In the genomic region with DNA sequence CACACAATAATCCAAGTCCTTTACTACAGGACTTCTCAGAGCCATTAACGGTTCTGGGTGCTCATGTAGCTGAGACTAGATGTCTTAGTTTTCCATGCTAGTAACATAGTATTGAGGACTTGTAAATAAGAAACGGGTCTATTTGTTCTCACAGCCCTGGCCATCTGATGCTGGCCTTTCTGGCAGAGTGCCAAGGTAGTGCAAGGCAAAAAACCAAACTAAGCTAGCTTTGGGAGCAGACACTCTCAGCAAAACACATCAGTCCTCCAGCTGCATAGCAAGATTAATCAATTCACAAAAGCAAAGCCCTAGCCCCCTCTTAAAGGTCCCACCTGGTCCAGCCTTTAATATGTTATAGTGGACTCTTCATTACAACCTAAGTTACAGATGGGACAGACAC, we compare ENCODE assay signal across 10 mouse cellular contexts.
A peak's percentile ranks its signal among the peaks of the same experiment; 100 is the strongest.
DNase-seq lines count a peak whose midpoint lies in the region; ATAC-seq and TF ChIP-seq lines count a peak whose summit lies in the region.
"Had no signal": no experiment of that assay in that cellular context is flagged by ENCODE, and none has a peak within 500 bp of the region (broad histone marks: within the 10 kb centered on the region; RNA-seq: fewer than 3 reads in every experiment).

No protein-coding gene starts in this region.

- H3K4me2 ChIP-seq in hindbrain, embryonic 14.5 days (replicated peaks), result no peak overlapping the region

- no peaks in the 10 kb centered on the region for H3K36me3 ChIP-seq in hindbrain, embryonic 14.5 days (replicated peaks; ENCODE audit: control insufficient read depth, insufficient read depth)

- TF ChIP-seq POLR2A in brain, embryonic 14.5 days (IDR thresholded peaks at IDR 0.05; ENCODE audit: borderline replicate concordance, extremely low read depth, insufficient read depth, insufficient read length, poor library complexity, severe bottlenecking), result no peak
- no peak for TF ChIP-seq POLR2A in olfactory bulb, adult 2 months (IDR thresholded peaks at IDR 0.05; ENCODE audit: insufficient read depth, low read depth, low read length)

- no peak overlapping the region for H3K4me3 ChIP-seq in hindbrain, embryonic 14.5 days (replicated peaks; ENCODE audit: low read length)
- no peak overlapping the region for H3K4me3 ChIP-seq in olfactory bulb, adult 2 months (ENCODE audit: insufficient read depth, low read depth, low read length)

- H3K27me3 ChIP-seq in hindbrain, embryonic 14.5 days (ENCODE audit: control insufficient read depth, insufficient read depth, low read length), result no peaks in the 10 kb centered on the region

- peaks cover 12% of the 10 kb centered on the region for H3K4me1 ChIP-seq in hindbrain, embryonic 14.5 days (replicated peaks; ENCODE audit: control insufficient read depth, insufficient read depth, low read length)
- H3K4me1 ChIP-seq in olfactory bulb, adult 2 months (ENCODE audit: control insufficient read depth, insufficient read depth, low read length), result peaks cover 37% of the 10 kb centered on the region

- peak overlapping the region; percentile 30 for H3K27ac ChIP-seq in hindbrain, embryonic 14.5 days
- H3K27ac ChIP-seq in olfactory bulb, adult 2 months (ENCODE audit: insufficient read depth, low read depth, low read length), result 0 out of 2 replicates have a peak overlapping the region, but pooled peaks have one; percentile 12
- H3K27ac ChIP-seq: liver, embryonic 14.5 days had no signal

- DNase-seq in kidney, adult 18-20 months, result peak; percentile 6
- DNase-seq in kidney, adult 11 months, result no peak
- peak; percentile 70 for DNase-seq in MN1 (ENCODE audit: low spot score)
- peak; percentile 83 for DNase-seq in brain, embryonic 14.5 days (ENCODE audit: low read depth)
- DNase-seq in hindbrain, embryonic 14.5 days (ENCODE audit: low spot score), result peak; percentile 70
- no peak for DNase-seq in spleen, postnatal 10 days (ENCODE audit: low spot score in 2 of 2)

- no peak overlapping the region for H3K9ac ChIP-seq in hindbrain, embryonic 14.5 days
- H3K9ac ChIP-seq: liver, embryonic 14.5 days had no signal

- ATAC-seq in hindbrain, embryonic 14.5 days (ENCODE audit: low FRiP score), result no peak
- ATAC-seq in megakaryocyte-erythroid progenitor cell, adult 5-6 weeks (replicated peaks; ENCODE audit: low FRiP score, low TSS enrichment, poor library complexity, severe bottlenecking), result no peak
- ATAC-seq: Patski had no signal

- 41% methylated on average over 2 of the region's 2 CpGs for WGBS in hindbrain, embryonic 14.5 days
- WGBS in olfactory bulb, adult 2 months, result 34% methylated on average over 2 of the region's 2 CpGs

- no peaks in the 10 kb centered on the region for H3K9me3 ChIP-seq in hindbrain, embryonic 14.5 days (ENCODE audit: control insufficient read depth, low read length)

- no peak for TF ChIP-seq CTCF in brain, embryonic 14.5 days (IDR thresholded peaks at IDR 0.05; ENCODE audit: borderline replicate concordance, extremely low read depth, insufficient read depth, insufficient read length)
- no peak for TF ChIP-seq CTCF in olfactory bulb, adult 2 months (IDR thresholded peaks at IDR 0.05; ENCODE audit: insufficient read depth, low read depth, low read length)

Comparison
In these comparisons a context has a peak if more than half of its experiments do, and no peak if none do; other contexts are left out.
1. DNase-seq: peak in kidney, adult 18-20 months (single experiment), MN1 (single experiment), brain, embryonic 14.5 days (single experiment) and hindbrain, embryonic 14.5 days (single experiment); none in kidney, adult 11 months (single experiment) and spleen, postnatal 10 days (0 of 2).